Mouse (Mus musculus) liver, adult 2 months (tissue): ENCODE data around the gene Hs3st4.

Experiments used
- CTCF ChIP-seq: fragments of 200-500 bp; IDR thresholded peaks from 2 replicates; pipeline ENCODE4 v1.5.1; 2011; ENCODE audit warnings: low read depth, low read length, control low read depth
- POLR2A ChIP-seq: fragments of 200-500 bp; IDR thresholded peaks from 2 replicates; pipeline ENCODE4 v1.6.1; 2011; ENCODE audit warnings: low read length, control low read depth; ENCODE audit not compliant: insufficient read depth; ENCODE audit errors: extremely low read depth

- TF ChIP-seq CTCF = no peak
- no peak for TF ChIP-seq POLR2A
These were observed 180.6 kb downstream of the Hs3st4 start for GRCm38 (mm10) chr7:124163301-124163700.
